Mouse (Mus musculus): ENCODE results near the gene Stard9.

Gene Stard9

DNA sequence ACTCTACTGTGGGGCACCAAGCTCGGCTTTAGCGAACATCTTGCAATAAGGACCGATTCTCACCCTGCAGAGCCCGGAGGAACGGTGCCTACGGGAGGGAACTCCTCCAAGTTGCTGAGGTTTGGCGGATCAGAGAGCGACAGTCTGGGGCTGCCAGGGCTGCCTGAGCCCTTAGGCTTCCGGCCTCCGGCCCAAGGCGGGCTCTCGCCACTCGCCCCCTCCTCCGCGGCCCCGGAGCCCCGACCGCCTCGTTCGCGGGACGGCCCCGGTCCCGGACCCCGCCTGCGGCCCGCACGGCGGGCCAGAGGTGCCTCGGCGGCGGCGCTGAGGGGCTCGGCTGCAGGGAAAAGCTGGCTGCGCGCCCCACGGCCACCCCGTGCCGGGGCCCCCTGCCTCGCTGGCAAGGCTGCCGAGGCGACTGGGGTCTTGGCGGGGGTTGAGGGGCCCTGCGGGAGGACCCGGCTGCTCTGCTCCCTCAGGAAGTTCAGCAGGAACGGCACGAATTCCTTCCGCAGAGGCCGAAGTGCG, 101.8 kb downstream of the Stard9 start:
- DNase-seq: no peak

DNA sequence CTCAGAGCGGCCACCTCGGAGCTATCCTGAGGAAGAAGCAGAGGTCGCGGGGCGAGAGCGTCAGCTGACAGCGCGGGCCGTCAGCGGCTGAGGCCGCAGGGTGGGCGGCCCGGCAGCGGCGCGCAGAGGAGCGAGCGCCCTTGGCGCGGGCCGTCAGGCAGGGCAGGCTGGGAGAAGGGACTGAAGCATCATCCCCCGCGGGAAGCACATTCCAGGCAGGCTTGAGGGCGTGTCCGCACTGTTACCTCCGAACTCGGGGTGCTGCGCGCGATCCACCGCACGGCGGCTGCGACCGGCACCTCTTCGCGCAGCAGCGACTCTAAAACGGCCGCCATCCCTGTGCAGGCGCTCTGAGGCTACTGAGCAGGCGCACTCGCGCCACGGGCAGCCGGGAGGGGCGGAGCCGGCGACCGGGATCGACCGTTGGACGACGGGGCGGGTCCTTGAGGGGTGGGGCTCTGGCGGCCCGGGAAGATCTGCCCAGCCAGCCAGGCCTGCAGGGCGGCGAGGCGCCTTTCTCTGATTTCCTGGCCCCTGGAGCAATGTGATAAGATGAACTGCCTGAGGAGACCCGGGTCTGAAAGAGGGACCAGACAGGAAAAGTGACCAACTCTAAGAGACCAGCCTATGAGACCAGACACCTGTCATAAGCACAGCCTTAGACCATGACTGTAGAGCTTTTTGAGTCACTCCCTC, 102.4 kb downstream of the Stard9 start:
- peak; percentile 97 for DNase-seq

DNA sequence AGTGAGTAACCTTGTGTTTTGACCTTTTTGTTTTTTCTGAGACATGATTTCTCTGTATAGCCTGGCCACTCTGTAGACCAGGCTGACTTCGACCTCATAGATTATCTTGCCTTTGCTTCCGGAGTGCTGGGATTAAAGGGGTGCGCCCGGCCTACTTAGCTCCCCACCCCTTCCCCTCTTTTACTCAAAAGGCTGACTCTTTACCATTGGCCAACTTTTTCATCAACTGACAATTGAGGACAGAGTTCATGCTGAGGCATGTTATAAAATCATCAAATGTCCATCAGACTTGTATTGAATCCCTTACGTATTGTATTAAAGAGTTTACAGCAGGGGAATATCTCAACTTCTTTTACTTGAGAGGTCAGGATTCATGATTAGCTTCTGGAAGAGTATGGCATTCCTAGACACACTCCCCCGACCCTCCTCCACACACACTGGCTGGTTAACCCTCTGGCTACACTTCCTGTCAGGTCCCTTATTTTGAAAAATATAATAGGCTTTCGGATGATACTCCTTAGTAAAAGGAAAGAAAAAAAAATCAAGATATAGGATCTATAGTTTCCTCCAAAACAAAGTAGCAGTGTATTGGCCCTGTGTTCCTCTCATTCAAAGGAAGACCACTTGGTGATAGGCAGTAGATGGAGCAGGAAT, 103.1 kb downstream of the Stard9 start:
- DNase-seq: no peak

DNA sequence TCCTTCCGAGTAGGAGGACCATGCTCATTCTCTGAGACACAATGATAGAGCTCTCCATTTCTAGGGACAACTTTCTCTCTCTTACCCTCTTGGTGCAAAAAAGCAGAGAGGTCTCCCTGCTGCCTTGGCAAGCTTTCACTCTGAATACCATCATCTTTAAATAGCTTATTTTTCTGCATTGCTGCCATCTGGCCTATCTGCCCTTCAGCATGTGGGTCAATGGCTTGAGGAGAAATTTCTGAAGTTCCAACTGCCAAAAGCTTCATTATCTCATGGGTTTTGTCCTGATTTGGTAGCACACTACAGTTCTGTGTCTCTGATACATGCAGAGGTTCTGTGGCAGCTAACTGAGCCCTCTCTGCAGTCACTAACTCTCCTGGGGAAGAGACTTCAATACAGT, 116.6 kb downstream of the Stard9 start:
- no peak for DNase-seq

DNA sequence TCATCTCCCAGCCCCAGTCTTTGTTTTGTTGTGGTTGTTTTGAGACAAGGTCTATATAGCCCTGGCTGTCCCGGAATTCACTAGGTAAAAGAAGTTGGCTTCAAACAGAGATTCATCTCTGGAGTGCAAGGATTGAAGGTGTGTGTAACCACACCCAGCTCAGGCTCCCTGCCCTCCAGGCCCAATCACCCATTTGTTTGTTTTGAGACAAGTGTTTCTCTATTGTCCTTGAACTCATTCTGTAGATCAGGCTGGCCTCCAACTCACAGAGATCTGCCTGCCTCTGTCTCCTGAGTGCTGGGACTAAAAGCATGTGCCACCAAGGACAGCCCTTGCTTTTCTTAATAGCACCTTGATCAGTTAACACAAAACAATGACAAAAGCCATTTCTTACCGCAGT, 119.1 kb downstream of the Stard9 start:
- DNase-seq: no peak

DNA sequence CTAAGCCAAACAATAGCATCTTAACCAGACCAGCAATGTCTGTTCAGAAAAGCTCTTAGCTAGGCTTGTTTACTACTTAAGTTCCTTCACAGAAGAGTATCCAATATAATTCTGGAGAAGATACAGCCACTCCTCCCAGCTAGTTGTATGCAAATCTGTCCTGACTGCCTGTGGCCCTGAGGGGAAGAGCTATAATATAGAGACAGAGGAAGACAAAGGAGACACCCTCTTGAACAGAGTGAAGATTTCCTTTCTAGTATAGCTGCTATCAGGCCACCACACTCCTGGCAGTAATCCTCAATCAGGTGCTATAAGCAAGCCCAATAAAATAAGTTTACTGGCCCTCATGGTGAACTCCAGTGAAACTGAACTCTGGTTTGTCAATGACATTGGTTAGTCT, 133.0 kb downstream of the Stard9 start:
- no peak for DNase-seq

DNA sequence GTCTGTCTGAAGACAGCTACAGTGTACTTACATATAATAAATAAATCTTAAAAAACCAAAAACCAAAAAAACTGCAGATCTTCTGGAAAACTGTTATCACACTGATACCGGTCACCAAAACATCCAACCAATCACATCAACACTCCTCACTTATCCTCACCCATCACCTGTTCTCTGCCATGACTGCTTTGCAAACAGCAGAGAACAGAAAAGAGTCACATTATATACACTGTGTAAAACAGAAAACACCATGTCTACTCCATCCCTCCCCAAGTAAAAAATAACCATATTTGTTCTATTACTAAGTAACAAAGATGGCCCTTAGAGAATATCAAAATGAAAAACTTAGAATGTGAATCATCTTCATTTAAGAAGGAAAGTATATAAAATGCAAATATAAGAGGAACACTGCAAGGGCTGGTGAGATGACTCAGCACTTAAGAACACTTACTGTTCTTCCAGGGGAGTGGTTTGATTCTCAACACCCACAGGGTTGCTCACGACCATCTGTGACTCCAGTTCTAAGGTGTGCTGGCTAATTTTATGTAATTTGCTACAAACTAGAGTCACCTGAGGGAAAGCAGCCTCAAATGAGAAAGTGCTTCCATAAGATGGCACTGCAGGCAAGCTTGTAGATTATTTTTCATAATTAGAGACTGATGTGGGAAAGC, 141.5 kb downstream of the Stard9 start:
- DNase-seq: no peak

All from kidney, postnatal 14 days (tissue).